Mouse (Mus musculus) neural tube, embryonic 11.5 days (tissue): ENCODE data around the gene Cyb5d2. TPM values are rescaled to one million over a fixed set of nuclear protein-coding genes. Genes with fewer than 3 reads are reported as not detected.

Experiments
- ATAC-seq: fragments of 200-750 bp; cut with Nextera tagmentation; 2 replicates; pipeline ENCODE4 v1.8.0; 2017; ENCODE audit warnings: moderate number of reproducible peaks, mild to moderate bottlenecking, moderate TSS enrichment, moderate library complexity; ENCODE audit not compliant: insufficient read depth, low FRiP score, low TSS enrichment
- DNase-seq: peaks from one replicate; pipeline ENCODE4 v3.0.0-alpha.2; 2015; ENCODE audit warnings: low spot score
- H3K27ac ChIP-seq: fragments of 300-500 bp; sonication (generic); 2 replicates; pipeline ENCODE4 v1.5.1; 2014; ENCODE audit warnings: low read depth, mild to moderate bottlenecking, low read length
- H3K27me3 ChIP-seq: fragments of 300-500 bp; sonication (generic); 2 replicates; pipeline ENCODE4 v1.6.1; 2014; ENCODE audit warnings: mild to moderate bottlenecking, low read length, mixed read lengths; ENCODE audit not compliant: control insufficient read depth, insufficient read depth
- H3K36me3 ChIP-seq: fragments of 300-500 bp; sonication (generic); 2 replicates; pipeline ENCODE4 v1.6.1; 2014; ENCODE audit warnings: mild to moderate bottlenecking, low read length, moderate library complexity, mixed read lengths; ENCODE audit not compliant: control insufficient read depth, insufficient read depth
- H3K4me1 ChIP-seq: fragments of 300-500 bp; sonication (generic); 2 replicates; pipeline ENCODE4 v1.6.1; 2014; ENCODE audit warnings: low read length, mixed read lengths; ENCODE audit not compliant: control insufficient read depth, insufficient read depth
- H3K4me2 ChIP-seq: fragments of 300-500 bp; sonication (generic); 2 replicates; pipeline ENCODE4 v1.6.1; 2014; ENCODE audit warnings: low read depth, mild to moderate bottlenecking, moderate library complexity
- H3K4me3 ChIP-seq: fragments of 300-500 bp; sonication (generic); 2 replicates; pipeline ENCODE4 v1.5.1; 2014; ENCODE audit warnings: low read depth, low read length
- H3K9ac ChIP-seq: fragments of 300-500 bp; sonication (generic); 2 replicates; pipeline ENCODE4 v1.6.1; 2014; ENCODE audit warnings: mild to moderate bottlenecking, low read length
- H3K9me3 ChIP-seq: fragments of 300-500 bp; sonication (generic); 2 replicates; pipeline ENCODE4 v1.6.1; 2016; ENCODE audit warnings: low read length; ENCODE audit not compliant: control insufficient read depth
- WGBS: fragments of 180-500 bp; shearing (Covaris S2); extraction: QIAGEN DNeasy Blood & Tissue Kit; methylation state at CpG from one replicate; pipeline ENCODE4 v1.1.7; 2014; 5-methylcytosine and 5-hydroxymethylcytosine counted together
- polyA plus RNA-seq: library from polyadenylated mRNA; unstranded; fragments of >200 nt; fragmentation: Nextera tagmentation; extraction: Ambion mirVana; gene quantifications from 2 replicates; pipeline ENCODE4 v1.2.1, GENCODE M21; 2014

Cyb5d2 gene
- polyA plus RNA-seq, 1 experiment from 2014 or later, result 2.8 TPM

GRCm38 (mm10) chr11:72813687-72814086 lies 17.7 kb upstream of the Cyb5d2 start:
- H3K27me3 ChIP-seq, result no peaks in the 10 kb centered on the region
- H3K9me3 ChIP-seq, result no peaks in the 10 kb centered on the region
- DNase-seq (no peak), ATAC-seq (no peak)
- H3K9ac ChIP-seq, result no peak overlapping the region
- H3K4me2 ChIP-seq, result no peak overlapping the region
- H3K36me3 ChIP-seq, result no peaks in the 10 kb centered on the region
- no peak overlapping the region for H3K27ac ChIP-seq
- H3K4me3 ChIP-seq, result no peak overlapping the region
- 96% methylated on average over 5 of the region's 5 CpGs for WGBS
- no peaks in the 10 kb centered on the region for H3K4me1 ChIP-seq

DNA sequence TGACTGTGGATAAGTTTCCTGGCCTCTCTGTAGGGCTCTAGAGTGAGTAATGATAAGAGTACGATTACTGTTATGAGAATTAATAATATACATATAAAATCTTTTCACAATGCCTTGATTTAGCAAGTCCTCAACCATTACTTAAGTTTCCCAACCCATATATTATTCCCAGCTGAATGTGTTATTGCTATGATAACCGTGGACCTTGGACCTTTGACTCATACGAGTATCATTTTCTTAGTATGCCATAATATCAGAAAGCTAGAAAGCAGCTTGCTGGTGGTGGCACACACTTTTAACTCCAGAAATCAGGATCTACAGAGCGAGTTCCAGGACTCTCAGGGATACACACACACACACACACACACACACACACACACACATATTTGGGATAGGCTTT lies 12.1 kb upstream of the Cyb5d2 start:
- Histone ChIP-seq H3K4me3 (no peak overlapping the region), H3K36me3 (no peaks in the 10 kb centered on the region), H3K9ac (no peak overlapping the region), H3K4me2 (no peak overlapping the region), H3K4me1 (no peaks in the 10 kb centered on the region), H3K27ac (no peak overlapping the region), H3K9me3 (no peaks in the 10 kb centered on the region), H3K27me3 (no peaks in the 10 kb centered on the region)
- 86% methylated on average over 4 of the region's 4 CpGs for WGBS
- ATAC-seq, result no peak
- no peak for DNase-seq

- Histone ChIP-seq H3K4me3 (no peak overlapping the region), H3K4me1 (no peaks in the 10 kb centered on the region), H3K27ac (no peak overlapping the region), H3K9ac (no peak overlapping the region), H3K9me3 (no peaks in the 10 kb centered on the region), H3K27me3 (no peaks in the 10 kb centered on the region), H3K36me3 (no peaks in the 10 kb centered on the region), H3K4me2 (no peak overlapping the region)
- 76% methylated on average over 2 of the region's 2 CpGs for WGBS
- no peak for ATAC-seq
- DNase-seq, result no peak
Observed at GRCm38 (mm10) chr11:72806556-72806955, 10.6 kb upstream of the Cyb5d2 start.

- 89% methylated on average over 3 of the region's 3 CpGs for WGBS
- DNase-seq (no peak), ATAC-seq (no peak)
- Histone ChIP-seq H3K9me3 (no peaks in the 10 kb centered on the region), H3K27me3 (no peaks in the 10 kb centered on the region), H3K27ac (no peak overlapping the region), H3K4me3 (no peak overlapping the region), H3K4me1 (no peaks in the 10 kb centered on the region), H3K9ac (no peak overlapping the region), H3K4me2 (no peak overlapping the region), H3K36me3 (no peaks in the 10 kb centered on the region)
Observed at GRCm38 (mm10) chr11:72805232-72805631, 9.3 kb upstream of the Cyb5d2 start.

- H3K9me3 ChIP-seq, result no peaks in the 10 kb centered on the region
- no peaks in the 10 kb centered on the region for H3K36me3 ChIP-seq
- no peak for ATAC-seq
- no peak overlapping the region for H3K27ac ChIP-seq
- H3K4me2 ChIP-seq, result no peak overlapping the region
- H3K9ac ChIP-seq, result no peak overlapping the region
- H3K4me1 ChIP-seq, result no peaks in the 10 kb centered on the region
- H3K4me3 ChIP-seq, result no peak overlapping the region
- DNase-seq, result no peak
- no peaks in the 10 kb centered on the region for H3K27me3 ChIP-seq
Observed at GRCm38 (mm10) chr11:72804586-72804985, 8.6 kb upstream of the Cyb5d2 start.

- 93% methylated on average over 3 of the region's 3 CpGs for WGBS
- Histone ChIP-seq H3K9ac (no peak overlapping the region), H3K9me3 (no peaks in the 10 kb centered on the region), H3K27me3 (no peaks in the 10 kb centered on the region), H3K36me3 (no peaks in the 10 kb centered on the region), H3K27ac (no peak overlapping the region), H3K4me1 (no peaks in the 10 kb centered on the region), H3K4me2 (no peak overlapping the region), H3K4me3 (no peak overlapping the region)
- DNase-seq (no peak), ATAC-seq (no peak)
Observed at GRCm38 (mm10) chr11:72803038-72803437, 7.1 kb upstream of the Cyb5d2 start.

- Histone ChIP-seq H3K27ac (no peak overlapping the region), H3K9me3 (no peaks in the 10 kb centered on the region), H3K36me3 (no peaks in the 10 kb centered on the region), H3K4me3 (no peak overlapping the region), H3K4me1 (peaks cover 4% of the 10 kb centered on the region), H3K27me3 (no peaks in the 10 kb centered on the region), H3K9ac (no peak overlapping the region), H3K4me2 (no peak overlapping the region)
- DNase-seq (no peak), ATAC-seq (no peak)
Observed at GRCm38 (mm10) chr11:72801182-72801581, 5.2 kb upstream of the Cyb5d2 start.

- Histone ChIP-seq H3K27me3 (no peaks in the 10 kb centered on the region), H3K4me1 (peaks cover 6% of the 10 kb centered on the region), H3K9me3 (no peaks in the 10 kb centered on the region), H3K27ac (no peak overlapping the region), H3K4me3 (no peak overlapping the region), H3K36me3 (no peaks in the 10 kb centered on the region), H3K9ac (no peak overlapping the region), H3K4me2 (no peak overlapping the region)
- ATAC-seq (no peak), DNase-seq (no peak)
Observed at GRCm38 (mm10) chr11:72798112-72798511, 2.2 kb upstream of the Cyb5d2 start.

DNA sequence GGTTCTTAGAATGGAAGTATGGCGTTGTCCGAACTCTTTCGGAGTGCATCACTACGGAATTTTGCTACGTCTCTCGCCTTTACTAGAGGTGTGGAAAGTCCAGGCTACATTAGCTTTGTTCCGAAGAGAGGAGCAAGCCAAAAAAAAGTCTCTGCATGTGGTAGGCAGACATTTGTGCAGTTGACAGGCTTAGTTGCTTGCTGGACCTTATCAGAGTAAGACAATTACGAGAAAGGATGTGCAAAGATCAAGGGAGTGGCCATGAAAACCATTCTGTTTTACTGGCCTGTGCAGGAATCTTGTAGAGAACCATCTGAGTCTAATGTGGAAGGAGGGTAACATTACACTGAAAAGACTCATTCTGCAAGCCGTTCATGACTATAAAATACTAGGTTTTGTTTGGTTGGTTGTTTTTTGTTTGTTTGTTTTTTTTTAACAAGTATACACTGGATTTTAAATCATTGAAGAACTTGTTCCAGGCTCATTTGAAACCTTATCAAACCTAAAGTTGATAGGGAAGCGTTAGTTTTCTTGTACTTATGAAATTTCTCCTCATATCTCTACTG lies 914 bp upstream of the Cyb5d2 start:
- Histone ChIP-seq H3K4me1 (peaks cover 6% of the 10 kb centered on the region), H3K9me3 (no peaks in the 10 kb centered on the region), H3K4me3 (peak overlapping the region; percentile 97), H3K9ac (peak overlapping the region; percentile 76), H3K27ac (no peak overlapping the region), H3K27me3 (no peaks in the 10 kb centered on the region), H3K4me2 (peak overlapping the region; percentile 79), H3K36me3 (no peaks in the 10 kb centered on the region)
- DNase-seq (no peak), ATAC-seq (no peak)
- 18% methylated on average over 10 of the region's 10 CpGs for WGBS
